Mouse (Mus musculus): ENCODE results near the gene Sgpp2.

The Sgpp2 gene

DNA sequence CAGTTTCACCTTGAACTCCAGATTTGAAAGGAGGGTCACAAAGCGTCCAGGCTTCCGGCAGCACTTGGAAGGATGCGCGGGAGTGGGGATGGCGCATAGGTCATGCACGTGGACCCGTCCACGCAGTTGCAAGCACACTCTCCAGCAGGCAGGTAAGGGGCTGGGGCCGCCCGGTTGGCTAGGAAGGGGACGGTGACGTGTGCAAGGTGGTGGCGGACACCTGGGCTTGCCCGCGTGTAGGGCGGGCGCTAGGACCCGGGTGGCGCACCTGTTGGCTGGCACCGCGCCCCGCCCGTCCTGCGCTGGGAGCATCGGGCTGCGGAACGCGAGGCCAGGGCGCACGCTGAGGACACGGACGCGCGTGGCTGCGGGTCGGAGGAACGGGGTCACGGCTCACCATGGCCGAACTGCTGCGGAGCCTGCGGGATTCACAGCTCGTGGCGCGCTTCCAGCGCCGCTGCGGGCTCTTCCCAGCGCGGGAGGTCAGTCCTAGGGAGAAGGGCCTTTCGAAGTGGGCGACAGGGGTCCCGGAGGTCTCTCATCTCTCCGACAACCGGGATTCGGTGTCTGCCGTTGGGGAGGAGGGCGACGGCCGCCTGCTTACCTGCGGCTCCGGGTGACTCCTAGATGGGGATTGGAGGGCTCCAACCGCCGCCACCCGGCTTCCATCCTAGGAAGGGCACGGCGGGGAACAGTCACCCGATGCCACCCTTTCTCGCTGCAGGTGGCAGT lies at the start of gene Sgpp2:
Gene Sgpp2, plus strand, starts transcription at position 325 of the 732 bp plus-strand sequence.
- DNase-seq (ENCODE audit: extremely low spot score) = peak; percentile 18

DNA sequence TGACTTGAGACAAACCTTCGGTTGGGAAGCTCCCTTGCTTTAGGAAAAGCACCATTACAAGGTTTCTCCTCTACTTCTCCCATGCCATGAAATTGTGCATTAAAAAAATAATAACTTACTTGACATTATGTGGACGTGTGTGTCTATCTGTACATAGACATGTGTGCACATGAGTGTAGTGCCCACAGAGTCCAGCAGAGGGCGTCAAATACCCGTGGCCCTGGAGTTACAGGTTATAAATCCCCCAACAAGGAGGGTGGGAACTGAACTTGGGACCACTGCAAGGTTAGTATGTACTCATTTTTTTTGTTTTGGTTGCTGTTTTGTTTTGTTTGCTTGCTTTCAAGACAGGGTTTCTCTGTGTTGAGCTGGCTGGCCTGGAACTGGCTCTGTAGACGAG lies 42.6 kb upstream of the Sgpp2 start:
- no peak for DNase-seq (ENCODE audit: extremely low spot score)

DNA sequence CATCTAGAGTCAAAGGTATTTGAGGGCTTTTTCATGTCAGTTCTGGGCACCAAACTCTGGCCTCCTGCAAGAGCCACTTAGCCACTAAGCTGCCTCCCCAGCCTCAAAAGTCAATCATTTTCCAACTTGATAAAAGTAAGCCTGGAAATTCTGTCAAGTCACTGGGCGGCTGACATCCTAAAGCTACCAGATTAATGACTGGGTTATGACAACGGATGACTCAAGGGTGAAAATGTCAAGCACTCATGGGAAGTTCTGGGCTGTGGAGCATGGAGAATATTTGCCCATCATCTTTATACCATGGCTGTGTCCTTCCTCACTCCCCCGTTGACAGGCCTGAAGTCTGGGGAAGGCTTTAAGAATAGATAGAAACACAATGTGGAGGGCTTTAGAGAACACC lies 37.2 kb upstream of the Sgpp2 start:
- DNase-seq (ENCODE audit: extremely low spot score) = no peak

DNA sequence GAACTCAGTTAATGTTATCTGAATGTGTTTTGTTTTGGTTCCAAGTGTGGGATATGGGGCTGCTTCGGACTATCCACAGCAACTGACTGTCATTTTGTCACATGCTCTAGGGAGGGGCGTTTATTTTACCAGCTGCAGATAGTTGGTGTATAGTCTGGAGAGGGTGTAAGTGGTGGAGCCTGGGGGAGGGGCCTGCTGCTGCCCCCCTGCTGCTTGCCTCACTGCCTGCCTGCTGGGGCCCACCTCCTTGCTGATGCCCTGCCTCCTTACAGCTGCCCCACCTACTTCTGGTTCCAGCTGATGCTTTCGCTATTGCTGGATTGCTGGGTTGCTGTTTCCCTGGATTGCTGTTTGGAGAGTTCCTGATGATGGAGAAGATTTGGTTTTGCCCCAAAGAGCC lies 31.0 kb upstream of the Sgpp2 start:
- peak; percentile 9 for DNase-seq (ENCODE audit: extremely low spot score)

DNA sequence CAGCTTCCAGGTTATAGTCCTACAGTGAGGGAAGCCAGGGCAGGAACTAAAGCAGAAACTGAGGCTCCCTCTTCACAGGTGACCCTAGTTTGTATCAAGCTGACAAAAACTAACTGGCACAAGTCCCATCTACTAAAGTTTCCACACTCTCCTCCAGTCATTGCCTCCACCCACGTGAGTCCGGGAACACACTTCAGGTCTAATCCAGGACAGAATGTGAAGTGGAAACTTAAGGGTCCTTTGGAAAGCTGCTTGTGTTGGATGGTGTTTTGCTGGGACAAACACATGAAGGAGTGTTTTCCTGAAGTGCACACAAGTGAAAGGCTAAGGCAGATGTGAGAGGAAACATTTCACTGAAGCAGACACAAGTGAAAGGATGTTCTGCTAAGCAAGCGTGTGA lies 17.7 kb upstream of the Sgpp2 start:
- DNase-seq (ENCODE audit: extremely low spot score) = no peak

DNA sequence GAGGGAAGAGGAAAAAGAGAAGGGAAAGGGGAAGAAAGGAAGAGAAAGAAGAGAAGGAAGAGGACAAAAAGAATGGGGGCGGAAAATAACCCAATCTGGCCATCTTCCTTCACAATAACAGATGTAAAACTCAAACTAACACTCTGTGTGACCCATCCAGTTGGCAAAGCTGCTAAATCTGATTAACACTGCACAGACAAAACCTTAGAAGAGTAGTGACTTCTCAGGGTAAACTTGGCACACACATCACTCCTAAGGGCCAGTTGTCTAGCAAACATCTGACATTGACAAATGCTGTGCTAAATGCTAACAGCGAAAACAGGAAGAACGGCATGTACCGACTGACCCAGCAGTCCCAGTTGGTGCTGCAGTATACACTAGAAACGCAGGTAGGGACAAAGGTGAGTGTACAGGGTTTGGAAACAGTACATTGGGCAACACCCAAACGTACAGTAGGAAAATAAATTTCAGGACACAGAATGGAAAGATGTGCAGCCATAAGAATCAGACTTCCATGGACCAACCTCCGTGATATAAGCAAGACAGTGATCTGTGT lies 10.4 kb upstream of the Sgpp2 start:
- no peak for DNase-seq (ENCODE audit: extremely low spot score)

DNA sequence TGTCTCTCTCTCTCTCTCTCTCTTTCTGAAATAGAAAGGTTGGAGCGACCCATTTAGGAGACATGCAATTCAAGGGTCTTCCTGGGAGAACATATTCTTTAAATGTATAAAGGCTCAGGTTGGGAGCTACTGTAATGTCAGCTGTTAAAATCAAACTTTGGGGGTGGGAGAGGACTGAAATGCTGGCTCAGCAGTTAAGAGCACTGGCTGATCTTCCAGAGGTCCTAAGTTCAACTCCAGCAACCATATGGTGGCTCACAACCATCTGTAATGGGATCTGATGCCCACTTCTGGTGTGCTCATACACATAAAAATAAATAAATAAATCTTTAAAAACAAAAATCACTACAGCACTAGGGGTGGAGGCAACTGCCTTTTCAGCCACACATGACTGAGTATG lies 1.5 kb upstream of the Sgpp2 start:
- no peak for DNase-seq (ENCODE audit: extremely low spot score)

DNA sequence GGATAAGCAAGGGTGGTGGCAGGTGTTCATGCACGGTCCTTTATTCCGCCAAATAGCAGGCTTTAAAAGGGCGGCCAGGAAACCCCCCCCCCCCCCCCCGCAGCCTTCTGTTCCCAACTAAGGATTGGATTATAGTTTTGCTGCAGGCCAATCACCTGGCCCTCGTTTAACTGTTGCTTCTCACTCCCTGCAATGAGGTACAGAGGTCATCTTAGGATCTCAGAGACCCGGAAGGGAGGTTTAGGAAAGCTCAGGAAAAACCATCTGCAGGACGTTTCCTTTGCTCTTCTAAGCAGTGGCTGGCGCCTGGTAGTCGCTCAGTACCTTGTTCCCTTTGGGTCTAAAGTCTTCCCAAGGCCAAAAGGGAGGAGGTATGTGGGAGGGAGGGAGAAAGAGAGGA lies 865 bp upstream of the Sgpp2 start:
- peak; percentile 19 for DNase-seq (ENCODE audit: extremely low spot score)

DNA sequence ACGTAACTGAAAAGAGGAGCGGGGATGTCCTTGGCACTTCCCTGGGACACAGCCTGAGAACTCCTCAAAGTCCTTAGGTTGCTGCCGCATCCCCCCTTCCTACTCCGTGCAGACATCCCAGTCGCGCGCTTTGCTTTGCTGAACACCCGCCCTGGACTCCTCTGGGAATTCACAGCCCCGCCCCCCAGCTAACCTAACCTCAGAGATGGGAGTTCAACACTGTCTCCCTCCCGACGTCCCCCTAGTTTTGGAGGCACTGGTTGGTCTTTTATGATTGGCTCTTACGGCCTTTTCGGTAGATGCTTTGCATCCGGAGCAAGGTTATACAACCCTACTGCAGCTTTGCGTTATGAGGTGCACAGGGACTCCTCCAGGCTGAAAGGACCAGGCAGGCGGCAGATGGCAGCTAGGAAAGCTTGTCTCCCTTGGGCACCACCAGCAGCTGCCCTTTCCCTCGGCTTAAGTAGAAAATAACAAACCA lies 756 bp downstream of the Sgpp2 start:
- peak; percentile 70 for DNase-seq (ENCODE audit: extremely low spot score)

DNA sequence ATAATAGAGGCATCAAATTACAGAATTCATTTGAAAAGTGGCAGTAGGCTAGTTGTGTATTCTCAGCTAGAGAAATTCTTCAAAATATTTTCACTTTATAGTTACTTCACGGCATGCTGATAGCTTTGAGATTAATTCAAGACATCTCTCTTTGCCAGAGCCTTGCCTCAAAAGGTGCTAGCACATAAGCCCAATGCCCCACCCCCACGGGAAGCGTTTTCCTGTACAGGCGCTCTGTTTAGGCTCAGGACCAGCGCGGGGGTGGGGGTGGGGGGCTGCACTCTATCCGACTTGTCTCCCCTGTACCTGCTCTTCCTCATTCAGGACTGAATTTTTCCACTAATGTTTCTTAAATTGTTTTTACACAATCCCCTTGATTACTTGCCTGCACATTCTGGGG lies 1.3 kb downstream of the Sgpp2 start:
- DNase-seq (ENCODE audit: extremely low spot score) = peak; percentile 13

DNA sequence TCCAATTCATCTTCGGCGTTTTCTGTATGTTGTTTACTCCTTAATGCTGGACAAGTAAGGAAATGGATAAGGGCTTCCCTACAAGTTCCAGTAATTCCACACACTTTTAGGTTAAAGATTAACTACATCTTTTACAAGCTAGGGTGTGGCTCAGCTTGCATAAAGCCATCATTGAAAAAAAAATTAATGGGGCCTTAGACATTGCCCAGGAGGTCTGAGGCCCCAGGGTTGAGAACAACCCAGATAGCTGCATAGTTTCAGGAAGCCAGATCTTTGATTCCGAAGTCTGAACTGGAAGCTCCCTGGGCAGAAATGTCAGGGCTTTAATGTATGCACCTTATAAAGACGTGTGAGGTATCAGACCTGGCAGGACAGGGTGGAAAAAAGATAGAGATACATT lies 2.8 kb downstream of the Sgpp2 start:
- DNase-seq (ENCODE audit: extremely low spot score) = no peak

DNA sequence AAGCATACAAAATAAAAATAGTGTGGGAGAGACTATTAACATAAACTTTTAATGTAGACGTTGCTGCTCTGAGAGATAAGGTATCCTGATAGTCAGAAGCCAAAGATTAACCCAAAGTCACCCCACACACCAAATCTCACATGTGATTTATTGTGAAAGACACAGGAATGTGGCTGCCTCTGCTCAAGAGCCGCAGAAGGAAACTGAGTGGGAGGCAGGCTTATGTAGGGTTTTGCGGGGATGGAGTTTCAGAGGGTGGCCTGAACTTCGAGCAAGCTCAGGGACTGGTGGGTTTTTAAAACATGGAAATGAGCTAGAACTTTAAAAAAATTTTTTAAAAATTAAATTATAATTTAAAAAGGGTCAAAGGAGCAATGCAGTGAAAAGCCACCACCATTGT lies 3.8 kb downstream of the Sgpp2 start:
- no peak for DNase-seq (ENCODE audit: extremely low spot score)

DNA sequence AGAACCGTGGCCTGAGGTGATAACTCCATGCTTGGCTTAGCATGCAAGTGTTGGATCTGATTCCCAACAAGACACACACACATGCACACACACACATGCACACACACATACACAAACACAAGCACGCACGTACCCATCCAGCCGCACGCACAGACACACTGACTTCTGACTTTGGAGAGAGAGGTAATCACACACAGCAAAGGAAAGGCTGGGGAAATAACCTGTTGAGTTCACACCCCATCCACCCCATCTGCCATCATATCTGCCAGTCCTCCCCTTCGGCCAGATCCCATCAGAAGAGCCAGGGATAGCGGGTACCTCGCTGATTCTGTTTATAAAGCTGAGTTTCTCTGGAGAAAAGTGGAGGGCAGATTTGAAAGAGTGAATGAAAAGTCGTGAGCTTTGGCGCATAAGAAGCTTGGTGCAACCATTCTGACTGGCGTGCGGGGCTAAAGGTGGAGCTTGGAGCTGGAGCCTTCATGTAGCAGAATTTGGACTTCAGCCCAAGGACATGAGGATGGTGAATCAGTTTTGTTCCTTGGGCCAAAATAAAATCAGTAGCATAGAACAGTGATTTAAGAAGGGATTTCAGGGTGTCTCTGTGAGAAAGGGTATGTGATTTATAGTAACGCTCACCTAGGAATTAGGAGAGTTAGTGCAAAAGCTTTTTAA lies 8.1 kb downstream of the Sgpp2 start:
- no peak for DNase-seq (ENCODE audit: extremely low spot score)

DNA sequence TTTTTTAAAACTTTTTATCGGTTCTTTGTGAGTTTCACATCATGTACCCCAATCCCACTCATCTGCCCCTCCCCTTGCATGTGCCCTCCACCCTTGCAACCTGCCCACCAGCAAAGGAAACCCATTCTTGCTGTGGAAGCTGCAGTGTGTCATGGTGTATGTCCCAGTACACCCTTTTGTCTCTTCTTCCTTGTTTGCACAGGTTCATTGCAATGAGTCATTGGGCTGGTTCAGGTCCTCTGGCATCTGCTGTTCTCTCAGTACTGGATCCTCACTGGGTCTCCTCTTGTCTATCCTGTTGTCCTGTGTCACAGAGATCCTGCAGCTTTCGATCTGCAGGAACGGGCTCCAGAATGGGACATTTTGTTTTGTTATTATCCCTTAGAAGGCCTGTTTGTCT lies 10.1 kb downstream of the Sgpp2 start:
- no peak for DNase-seq (ENCODE audit: extremely low spot score)

DNA sequence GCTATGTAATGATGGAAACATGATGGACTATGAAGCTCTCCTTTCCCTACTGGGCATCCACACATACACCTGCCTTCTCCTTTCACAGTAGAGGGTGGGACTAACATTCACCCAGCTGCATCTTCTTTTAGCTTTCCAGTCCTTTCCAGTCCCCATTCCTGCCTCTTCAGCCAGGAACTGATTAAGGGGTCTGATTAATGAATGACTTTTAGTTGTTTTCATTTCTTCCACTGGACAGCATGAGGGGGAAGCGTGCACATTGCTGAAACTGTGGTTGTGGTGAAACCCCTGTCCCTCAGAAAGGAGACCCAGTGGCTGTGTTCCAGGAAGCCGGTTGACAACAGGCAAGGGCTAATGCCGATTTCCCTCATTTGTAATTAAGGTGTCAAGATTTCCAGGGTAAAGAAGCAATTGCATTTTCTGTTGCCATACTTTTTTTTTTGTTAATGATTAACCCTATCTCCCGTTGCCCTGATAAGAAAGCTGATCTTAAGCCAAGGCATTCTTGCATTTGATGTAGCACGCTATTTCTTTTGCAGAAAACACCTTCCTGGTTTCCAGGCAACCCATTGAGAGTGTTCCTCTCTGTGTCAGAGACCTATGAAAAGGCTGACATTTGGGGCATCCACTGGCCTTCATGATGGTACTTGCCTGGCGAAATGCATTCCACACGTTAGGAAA lies 12.1 kb downstream of the Sgpp2 start:
- DNase-seq (ENCODE audit: extremely low spot score) = no peak

DNA sequence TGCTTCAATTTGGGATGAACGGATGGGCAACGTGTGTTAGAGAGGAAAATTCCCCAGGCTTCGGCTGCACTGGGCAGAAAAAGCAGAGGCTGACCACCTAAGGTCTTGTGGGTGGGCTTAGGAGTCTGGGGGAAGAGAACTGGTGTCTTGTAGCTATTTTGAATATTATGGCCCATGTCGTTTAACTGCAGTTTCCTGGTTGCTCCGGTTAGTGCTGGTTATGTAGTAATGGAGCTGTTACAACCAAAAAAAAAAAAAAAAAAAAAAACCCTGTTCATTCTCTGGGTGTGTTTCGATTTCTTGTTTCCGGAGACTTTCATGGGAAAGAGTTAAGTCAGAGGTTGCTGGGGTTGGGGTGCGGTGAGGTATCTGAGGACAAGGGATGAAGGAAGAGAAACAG lies 12.7 kb downstream of the Sgpp2 start:
- no peak for DNase-seq (ENCODE audit: extremely low spot score)

DNA sequence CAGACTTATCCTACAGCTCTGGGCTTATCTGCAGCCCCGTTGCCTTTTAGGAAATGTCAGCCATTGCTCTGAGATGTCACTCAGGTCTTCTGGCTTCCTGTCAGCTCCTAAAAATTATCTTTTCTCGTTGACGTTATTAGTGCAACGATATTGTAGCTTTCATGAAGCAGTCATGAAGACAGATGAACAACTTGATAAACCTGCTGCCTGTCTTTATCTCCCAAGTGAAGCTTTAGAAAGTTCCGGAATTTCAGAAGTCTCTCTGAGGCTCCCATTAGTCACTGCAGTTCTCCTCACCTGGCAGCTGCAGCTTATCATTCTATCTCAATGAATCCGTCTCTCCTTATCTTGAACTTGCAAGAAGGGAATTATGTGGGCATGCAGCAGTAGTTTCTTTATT lies 13.9 kb downstream of the Sgpp2 start:
- no peak for DNase-seq (ENCODE audit: extremely low spot score)

DNA sequence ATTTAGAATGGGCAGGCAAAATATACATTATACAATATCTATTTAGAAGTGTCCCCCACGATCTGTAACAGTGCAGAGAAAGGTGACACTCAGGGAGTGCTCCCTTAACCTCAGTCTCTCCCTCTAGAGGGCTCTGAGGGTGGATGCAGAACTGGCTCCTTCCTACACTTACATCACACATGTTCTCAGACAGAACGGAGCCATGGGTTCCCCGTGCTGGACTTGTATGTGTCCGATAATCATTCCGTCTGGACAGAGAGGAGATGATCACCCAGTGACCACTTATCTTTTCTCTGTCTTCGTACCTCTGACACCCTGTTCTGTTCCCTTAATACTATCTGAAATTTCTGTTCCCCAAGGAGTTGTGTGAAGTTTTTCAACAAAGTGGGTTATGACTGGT lies 15.7 kb downstream of the Sgpp2 start:
- DNase-seq (ENCODE audit: extremely low spot score) = no peak

DNA sequence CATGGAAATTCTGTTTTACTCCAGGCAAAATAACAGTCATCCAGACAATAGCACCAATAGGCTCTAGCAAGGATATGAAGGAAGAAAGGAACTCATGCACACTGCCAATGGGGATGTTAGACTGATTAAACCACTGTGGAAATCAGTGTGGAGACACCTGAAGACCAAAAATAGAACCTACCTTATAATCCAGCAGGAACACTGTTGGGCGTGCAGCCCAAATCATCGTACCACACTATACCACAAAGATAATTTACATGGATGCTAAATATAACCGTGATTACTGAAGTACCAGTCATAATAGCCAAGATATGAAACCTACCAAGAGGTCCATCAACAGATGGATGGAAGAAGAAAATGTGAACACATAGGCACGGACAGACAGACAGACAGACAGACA lies 18.5 kb downstream of the Sgpp2 start:
- DNase-seq (ENCODE audit: extremely low spot score) = no peak

DNA sequence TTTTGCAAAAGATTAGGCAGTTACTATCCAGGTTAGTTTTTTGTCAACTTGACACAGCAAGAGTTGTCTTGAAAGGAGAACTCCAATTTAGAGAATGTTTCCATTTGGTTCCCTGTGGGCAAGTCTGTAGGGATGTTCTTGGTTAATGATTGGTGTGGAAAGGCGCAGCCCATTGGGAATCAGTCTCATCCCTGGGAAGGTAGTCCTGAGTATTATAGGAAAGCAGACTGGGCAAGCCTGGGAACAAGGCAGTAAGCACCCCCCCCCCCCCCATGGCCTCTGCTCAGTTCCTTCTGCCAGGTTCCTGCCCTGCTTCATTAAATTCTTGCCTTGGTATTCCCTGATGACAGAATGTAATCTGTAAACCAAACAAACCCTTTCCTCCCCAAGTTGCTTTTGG lies 19.7 kb downstream of the Sgpp2 start:
- no peak for DNase-seq (ENCODE audit: extremely low spot score)

DNA sequence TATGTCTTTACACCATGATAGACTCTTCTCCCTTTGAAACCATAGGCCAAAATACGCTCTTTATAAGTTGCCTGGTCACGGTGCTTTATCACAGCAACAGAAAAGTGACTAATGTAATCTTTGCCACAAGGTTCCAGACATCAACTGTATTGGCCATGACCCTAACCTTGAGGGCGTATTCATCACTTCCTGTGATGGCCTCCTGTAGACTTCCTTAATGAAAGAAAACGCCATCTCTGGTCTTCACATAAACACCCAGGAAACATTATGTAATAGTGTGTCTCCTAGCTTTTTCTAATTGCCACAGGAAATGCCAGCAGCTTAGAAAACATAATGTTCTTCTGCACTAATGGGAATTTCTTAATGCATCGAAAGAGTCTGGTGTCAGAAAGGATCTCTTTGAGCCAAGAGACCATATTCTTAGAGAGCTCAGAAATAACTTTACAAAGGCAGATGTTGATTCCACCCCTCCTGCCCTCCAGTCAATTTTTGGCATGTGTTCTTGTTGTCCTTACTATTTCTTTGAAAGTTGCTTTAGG lies 20.5 kb downstream of the Sgpp2 start:
- DNase-seq (ENCODE audit: extremely low spot score) = no peak

DNA sequence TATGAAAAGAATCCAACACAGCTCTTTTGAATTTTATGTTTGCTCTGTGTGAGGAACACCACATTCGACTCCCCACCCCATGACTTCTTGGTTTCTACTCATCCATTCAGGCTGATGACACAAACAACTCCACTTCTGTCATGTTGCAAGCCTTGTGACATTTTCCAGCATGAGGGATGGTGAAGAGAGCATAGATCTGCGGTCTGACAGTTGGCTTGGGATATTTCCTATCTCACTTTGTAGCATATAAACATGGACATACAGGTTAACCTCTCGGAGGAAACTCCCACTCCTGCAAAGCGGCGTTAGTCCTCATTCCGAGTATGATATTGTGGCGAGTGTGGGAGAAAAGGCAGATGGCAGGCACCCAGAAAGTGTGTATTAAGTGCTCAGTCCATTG lies 27.6 kb downstream of the Sgpp2 start:
- no peak for DNase-seq (ENCODE audit: extremely low spot score)
